In genomic region chrX:161399110-161399509, GRCm38 (mm10) we compare ENCODE assay signal across 8 mouse cellular contexts.
DNase-seq lines count a peak whose midpoint lies in the region; TF ChIP-seq lines count a peak whose summit lies in the region.
"Had no signal": no experiment of that assay in that cellular context is flagged by ENCODE, and none has a peak within 500 bp of the region (broad histone marks: within the 10 kb centered on the region; RNA-seq: fewer than 3 reads in every experiment).

No protein-coding gene starts in this region.

- no peak overlapping the region for H3ac ChIP-seq in C2C12 (ENCODE audit: control insufficient read depth, insufficient read length, low read depth)

- peak; percentile 56 for DNase-seq in ES-E14 (ENCODE audit: low read depth, low spot score)
- DNase-seq in cerebellum, adult 18-20 months = peak; percentile 53 to 72
- DNase-seq in gastrocnemius, postnatal 10 days = peak; percentile 74
- peak; percentile 60 for DNase-seq in layer of hippocampus, adult 9-10 months (ENCODE audit: low spot score)
- peak; percentile 26 to 71 for DNase-seq in lung, postnatal 4 days
- peak; percentile 41 to 53 for DNase-seq in spleen, adult 2 months (ENCODE audit: low read depth in 1 of 2, low spot score in 2 of 2)

- no peak for TF ChIP-seq POLR2A in spleen, adult 2 months (IDR thresholded peaks at IDR 0.05; ENCODE audit: low read depth, low read length)

- peak; percentile 17 for TF ChIP-seq CTCF in C2C12 (IDR thresholded peaks at IDR 0.05; ENCODE audit: control insufficient read depth, insufficient read depth, insufficient read length)
- TF ChIP-seq CTCF in spleen, adult 2 months (IDR thresholded peaks at IDR 0.05; ENCODE audit: extremely low read depth, insufficient read depth, insufficient read length, insufficient replicate concordance) = peak; percentile 53; the same call in 1 of the 2 replicates

- no peaks in the 10 kb centered on the region for H3K9me3 ChIP-seq in ES-E14 (ENCODE audit: control insufficient read depth, insufficient read depth, low read depth, low read length)
- H3K9me3 ChIP-seq: lung, embryonic 15.5 days had no signal

- no peak overlapping the region for H3K9ac ChIP-seq in ES-E14 (ENCODE audit: insufficient read depth, low read depth, low read length, poor library complexity, severe bottlenecking)
- H3K9ac ChIP-seq: lung, embryonic 15.5 days had no signal

- no peaks in the 10 kb centered on the region for H3K27me3 ChIP-seq in C2C12 (ENCODE audit: control insufficient read depth, insufficient read depth, insufficient read length)
- no peaks in the 10 kb centered on the region for H3K27me3 ChIP-seq in spleen, adult 2 months (ENCODE audit: control insufficient read depth, insufficient read depth, low read length)
- H3K27me3 ChIP-seq: lung, embryonic 15.5 days had no signal

- H3K4me1 ChIP-seq in ES-E14 (ENCODE audit: control insufficient read depth in 2 of 2, insufficient read depth in 2 of 2, low read length in 2 of 2, poor library complexity in 1 of 2) = no peaks in the 10 kb centered on the region
- no peaks in the 10 kb centered on the region for H3K4me1 ChIP-seq in spleen, adult 2 months (ENCODE audit: control insufficient read depth, insufficient read depth, insufficient read length)
- H3K4me1 ChIP-seq: lung, embryonic 15.5 days had no signal

- H3K79me3 ChIP-seq in C2C12 (ENCODE audit: low read depth) = no peaks in the 10 kb centered on the region

- in situ Hi-C loops in ES-E14 (cut with MboI; ENCODE audit: low sequenced_read_pairs in 2 of 2, unreplicated experiment in 2 of 2) = loop anchor here in 1 of 2 experiments (10.0 kb wide), 1 partner anchor 426 kb away; no protein-coding TSS in a partner anchor

- H3K4me3 ChIP-seq in C2C12 (ENCODE audit: insufficient read depth, poor library complexity, severe bottlenecking) (no peak overlapping the region), ES-E14 (ENCODE audit: insufficient read depth in 1 of 2, low read depth in 1 of 2, low read length in 2 of 2, poor library complexity in 1 of 2, severe bottlenecking in 1 of 2) (no peak overlapping the region)
- no peak overlapping the region for H3K4me3 ChIP-seq in spleen, adult 2 months (ENCODE audit: extremely low read depth, insufficient read depth, insufficient read length)
- H3K4me3 ChIP-seq: lung, embryonic 15.5 days had no signal

- H3K36me3 ChIP-seq in C2C12 (ENCODE audit: control insufficient read depth, insufficient read depth) (no peaks in the 10 kb centered on the region), ES-E14 (ENCODE audit: control insufficient read depth, insufficient read depth, low read length, poor library complexity, severe bottlenecking) (no peaks in the 10 kb centered on the region)
- H3K36me3 ChIP-seq in spleen, adult 2 months (ENCODE audit: control insufficient read depth, insufficient read depth, low read length) = no peaks in the 10 kb centered on the region
- H3K36me3 ChIP-seq: lung, embryonic 15.5 days had no signal

- H3K27ac ChIP-seq in ES-E14 (ENCODE audit: insufficient read depth, low read depth, low read length, poor library complexity, severe bottlenecking) = no peak overlapping the region
- no peak overlapping the region for H3K27ac ChIP-seq in spleen, adult 2 months (ENCODE audit: insufficient read depth, low read length)
- H3K27ac ChIP-seq: lung, embryonic 15.5 days had no signal

- no peaks in the 10 kb centered on the region for H3K79me2 ChIP-seq in C2C12 (ENCODE audit: control insufficient read depth, insufficient read depth)

- WGBS in spleen, adult 2 months = 27% methylated on average over 11 of the region's 11 CpGs

TF ChIP-seq in C2C12, 6 proteins besides CTCF, POLR2A, EP300 and RAD21:
- TF ChIP-seq MYOD1 (IDR thresholded peaks at IDR 0.05; ENCODE audit: control insufficient read depth, insufficient read length, low read depth) (no peak), FOSL1 (IDR thresholded peaks at IDR 0.05; ENCODE audit: insufficient read depth, low read length, poor library complexity, severe bottlenecking) (no peak), CEBPB (IDR thresholded peaks at IDR 0.05; ENCODE audit: low read depth) (no peak), MYOG (IDR thresholded peaks at IDR 0.05; ENCODE audit: control insufficient read depth, extremely low read depth, insufficient read length) (no peak), USF1 (IDR thresholded peaks at IDR 0.05; ENCODE audit: low read depth) (no peak), MAX (IDR thresholded peaks at IDR 0.05) (no peak)

TF ChIP-seq in ES-E14, 5 proteins besides CTCF, POLR2A, EP300 and RAD21:
- TF ChIP-seq ZC3H11A (IDR thresholded peaks at IDR 0.05; ENCODE audit: borderline replicate concordance, low read depth, low read length) (peak; percentile 90), ZNF384 (IDR thresholded peaks at IDR 0.05; ENCODE audit: low read depth, low read length) (no peak), HCFC1 (IDR thresholded peaks at IDR 0.05; ENCODE audit: borderline replicate concordance, insufficient read depth, low read length) (no peak)
